Comparison of ENCODE assay signal across 8 mouse cellular contexts in genomic region chr10:79097161-79097754, GRCm38 (mm10). TPM values are rescaled to one million over a fixed set of nuclear protein-coding genes. Genes with fewer than 3 reads are reported as not detected.
DNase-seq lines count a peak whose midpoint lies in the region; ATAC-seq and TF ChIP-seq lines count a peak whose summit lies in the region.

TSS of gene 2610008E11Rik (minus strand) at chr10:79097600.

- WGBS in forebrain, embryonic 12.5 days = 0% methylated on average over 36 of the region's 36 CpGs
- whole genome bisulfite sequencing in heart, postnatal 0 days = under 1% methylated on average over 36 of the region's 36 CpGs
- WGBS in liver, embryonic 16.5 days (ENCODE audit: insufficient replicate concordance) = under 1% methylated on average over 36 of the region's 36 CpGs
- under 1% methylated on average over 36 of the region's 36 CpGs for WGBS in neural tube, embryonic 13.5 days

- peak within 1 kb of the TSS; percentile 84 for H3K4me3 ChIP-seq in E14TG2a.4 (replicated peaks; ENCODE audit: low read length)
- H3K4me3 ChIP-seq in forebrain, embryonic 12.5 days (replicated peaks) = peak within 1 kb of the TSS; percentile 83
- peak within 1 kb of the TSS; percentile 99 for H3K4me3 ChIP-seq in heart, postnatal 0 days (ENCODE audit: low read depth, low read length)
- H3K4me3 ChIP-seq in liver, embryonic 16.5 days (ENCODE audit: low read depth, low read length) = peak within 1 kb of the TSS; percentile 85
- H3K4me3 ChIP-seq in neural tube, embryonic 13.5 days = peak within 1 kb of the TSS; percentile 80
- H3K4me3 ChIP-seq in testis, adult 2 months (ENCODE audit: control insufficient read depth, low read depth, low read length) = peak within 1 kb of the TSS; percentile 86

- peak; percentile 59 for TF ChIP-seq POLR2A in testis, adult 2 months (IDR thresholded peaks at IDR 0.05; ENCODE audit: control insufficient read depth, low read depth, low read length)

- H3K27me3 ChIP-seq in E14TG2a.4 (ENCODE audit: insufficient read depth, low read length) = no peaks in the 10 kb centered on the region
- H3K27me3 ChIP-seq in forebrain, embryonic 12.5 days = no peaks in the 10 kb centered on the region
- no peaks in the 10 kb centered on the region for H3K27me3 ChIP-seq in heart, postnatal 0 days (ENCODE audit: control insufficient read depth, insufficient read depth, low read length)
- H3K27me3 ChIP-seq in liver, embryonic 16.5 days (ENCODE audit: control insufficient read depth, insufficient read depth, low read depth, low read length) = no peaks in the 10 kb centered on the region
- H3K27me3 ChIP-seq in neural tube, embryonic 13.5 days = no peaks in the 10 kb centered on the region
- H3K27me3 ChIP-seq in testis, adult 2 months (ENCODE audit: control insufficient read depth, insufficient read depth, low read length) = no peaks in the 10 kb centered on the region

- H3K4me2 ChIP-seq in forebrain, embryonic 12.5 days = peak within 1 kb of the TSS; percentile 66
- H3K4me2 ChIP-seq in heart, postnatal 0 days (ENCODE audit: low read depth, low read length) = peak within 1 kb of the TSS; percentile 79
- peak within 1 kb of the TSS; percentile 67 for H3K4me2 ChIP-seq in liver, embryonic 16.5 days (ENCODE audit: low read depth, low read length)
- peak within 1 kb of the TSS; percentile 94 for H3K4me2 ChIP-seq in neural tube, embryonic 13.5 days

- no peaks in the 10 kb centered on the region for H3K9me3 ChIP-seq in E14TG2a.4 (ENCODE audit: low read length)
- H3K9me3 ChIP-seq in forebrain, embryonic 12.5 days = no peaks in the 10 kb centered on the region
- no peaks in the 10 kb centered on the region for H3K9me3 ChIP-seq in heart, postnatal 0 days (replicated peaks; ENCODE audit: control insufficient read depth, low read length)
- no peaks in the 10 kb centered on the region for H3K9me3 ChIP-seq in liver, embryonic 16.5 days (replicated peaks; ENCODE audit: control insufficient read depth, low read length)
- no peaks in the 10 kb centered on the region for H3K9me3 ChIP-seq in neural tube, embryonic 13.5 days

- H3K9ac ChIP-seq in forebrain, embryonic 12.5 days = peak within 1 kb of the TSS; percentile 91
- H3K9ac ChIP-seq in heart, postnatal 0 days (replicated peaks; ENCODE audit: low read depth, low read length) = peak within 1 kb of the TSS; percentile 99
- peak within 1 kb of the TSS; percentile 87 for H3K9ac ChIP-seq in liver, embryonic 16.5 days (ENCODE audit: low read depth, low read length)
- peak within 1 kb of the TSS; percentile 98 for H3K9ac ChIP-seq in neural tube, embryonic 13.5 days

- peak within 1 kb of the TSS; percentile 97 for H3K27ac ChIP-seq in forebrain, embryonic 12.5 days
- H3K27ac ChIP-seq in heart, postnatal 0 days (ENCODE audit: low read depth) = peak within 1 kb of the TSS; percentile 100
- H3K27ac ChIP-seq in liver, embryonic 16.5 days (ENCODE audit: low read length) = peak within 1 kb of the TSS; percentile 76
- H3K27ac ChIP-seq in neural tube, embryonic 13.5 days (replicated peaks) = peak within 1 kb of the TSS; percentile 100
- peak within 1 kb of the TSS; percentile 78 for H3K27ac ChIP-seq in testis, adult 2 months (ENCODE audit: control insufficient read depth, insufficient read depth, low read depth, low read length)

- peaks cover 15% of the 10 kb centered on the region for H3K36me3 ChIP-seq in E14TG2a.4 (ENCODE audit: insufficient read depth, low read length)
- H3K36me3 ChIP-seq in forebrain, embryonic 12.5 days (replicated peaks) = peaks cover 16% of the 10 kb centered on the region
- peaks cover 17% of the 10 kb centered on the region for H3K36me3 ChIP-seq in heart, postnatal 0 days (replicated peaks; ENCODE audit: control insufficient read depth, insufficient read depth, low read length)
- no peaks in the 10 kb centered on the region; the same call in 1 of the 2 replicates for H3K36me3 ChIP-seq in liver, embryonic 16.5 days (ENCODE audit: control insufficient read depth, insufficient read depth)
- H3K36me3 ChIP-seq in neural tube, embryonic 13.5 days = peaks cover 19% of the 10 kb centered on the region
- 0 out of 2 replicates have a peak, but pooled peaks cover under 1% of the 10 kb centered on the region for H3K36me3 ChIP-seq in testis, adult 2 months (ENCODE audit: control insufficient read depth, insufficient read depth, low read length)

- ATAC-seq in forebrain, embryonic 12.5 days (ENCODE audit: low FRiP score) = peak; percentile 100
- ATAC-seq in heart, postnatal 0 days (ENCODE audit: insufficient read depth, low read depth) = peak; percentile 100
- peak; percentile 100 for ATAC-seq in liver, embryonic 16.5 days (ENCODE audit: low read depth)
- peak; percentile 100 for ATAC-seq in neural tube, embryonic 13.5 days (ENCODE audit: low read depth)

- TF ChIP-seq CTCF in E14TG2a.4 (conservative IDR thresholded peaks at IDR 0.05; ENCODE audit: low read length) = no peak
- TF ChIP-seq CTCF in heart, postnatal 0 days (IDR thresholded peaks at IDR 0.05; ENCODE audit: low read depth) = no peak
- TF ChIP-seq CTCF in testis, adult 2 months (IDR thresholded peaks at IDR 0.05; ENCODE audit: control insufficient read depth, insufficient read depth, insufficient replicate concordance, low read depth, low read length) = no peak

- H3K4me1 ChIP-seq in E14TG2a.4 (replicated peaks; ENCODE audit: low read depth, low read length) = peaks cover 9% of the 10 kb centered on the region; the same call in 1 of the 2 replicates
- peaks cover 26% of the 10 kb centered on the region for H3K4me1 ChIP-seq in forebrain, embryonic 12.5 days
- peaks cover 17% of the 10 kb centered on the region for H3K4me1 ChIP-seq in heart, postnatal 0 days (ENCODE audit: control insufficient read depth, insufficient read depth)
- no peaks in the 10 kb centered on the region for H3K4me1 ChIP-seq in liver, embryonic 16.5 days (ENCODE audit: control insufficient read depth, low read depth, low read length)
- H3K4me1 ChIP-seq in neural tube, embryonic 13.5 days (replicated peaks) = peaks cover 36% of the 10 kb centered on the region
- no peaks in the 10 kb centered on the region for H3K4me1 ChIP-seq in testis, adult 2 months (ENCODE audit: control insufficient read depth, insufficient read depth, low read length)

- TF ChIP-seq EP300 in heart, postnatal 0 days (IDR thresholded peaks at IDR 0.05; ENCODE audit: low read depth) = no peak

- DNase-seq in c-Kit-positive CD71-positive TER-119-positive erythroid progenitor cells, embryonic 14.5 days (ENCODE audit: low spot score) = peak; percentile 92
- DNase-seq in heart, postnatal 0 days (ENCODE audit: low spot score) = peak; percentile 99
- peak; percentile 93 to 96 for DNase-seq in kidney, postnatal 4 days

RNA-seq across cellular contexts. Expression of gene 2610008E11Rik, which starts in this region (rescaled TPM):
- polyA plus RNA-seq in forebrain, embryonic 12.5 days (2016; fragmentation: Nextera tagmentation; extraction: Ambion mirVana) = 45.7 and 47.7 TPM in 2 replicates
- 7.7 and 10.9 TPM in 2 replicates for total RNA-seq in heart, postnatal 0 days (2014; rRNA removed; ENCODE audit: low replicate concordance)
- 13.0 and 14.0 TPM in 2 replicates for polyA plus RNA-seq in heart, postnatal 0 days (2015; fragmentation: Nextera tagmentation; extraction: Ambion mirVana)
- 3.1 and 3.5 TPM in 2 replicates for polyA plus RNA-seq in liver, embryonic 16.5 days (2015; fragmentation: Nextera tagmentation; extraction: Ambion mirVana)
- 47.0 and 51.2 TPM in 2 replicates for polyA plus RNA-seq in neural tube, embryonic 13.5 days (2015; fragmentation: Nextera tagmentation; extraction: Ambion mirVana)
- 0.64 and 0.86 TPM in 2 replicates for polyA plus RNA-seq in testis, adult 2 months (2012; rRNA removed)

Comparison
In these comparisons a context has a peak if more than half of its experiments do, and no peak if none do; other contexts are left out.
1. Peak in every context shown above with its lines: DNase-seq, ATAC-seq, H3K4me3 ChIP-seq and H3K27ac ChIP-seq.